Mouse (Mus musculus) left cerebral cortex, postnatal 25 days (tissue): Measurements from ENCODE around the gene Zfp800. TPM values are rescaled to one million over a fixed set of nuclear protein-coding genes. Genes with fewer than 3 reads are reported as not detected.
A peak's percentile ranks its signal among the peaks of the same experiment; 100 is the strongest.

Source experiments
- DNase-seq, 2 experiments: peaks; one replicate each; pipeline ENCODE4 v3.0.0; 2022; ENCODE audit warnings: low spot score in 2 of 2, mixed read lengths in 1 of 2
- intact Hi-C: fragments of 180-260 bp; cut with DNase I; formaldehyde crosslinking; loops from one replicate; pipeline ENCODE4 v1.15.1; 2025
- total RNA-seq, 2 experiments: library from RNA; stranded (reverse); gene quantifications; 2 replicates each; pipeline ENCODE4 v1.2.3; 2021

Gene Zfp800
- total RNA-seq, 2 experiments from 2014 or later: 21.0 to 22.6 TPM

GRCm38 (mm10) chr6:28248211-28248610, 149.6 kb downstream of the Zfp800 start:
- intact Hi-C loops: no loop called here
- no peak for DNase-seq

- intact Hi-C loops: no loop called here
- no peak for DNase-seq
Observed at GRCm38 (mm10) chr6:28232618-28233361, 165.0 kb downstream of the Zfp800 start.

- intact Hi-C loops: no loop called here
- DNase-seq: no peak
Observed at GRCm38 (mm10) chr6:28228085-28228484, 169.7 kb downstream of the Zfp800 start.

- DNase-seq: no peak
- intact Hi-C loops: no loop called here
Observed at GRCm38 (mm10) chr6:28221017-28221416, 176.8 kb downstream of the Zfp800 start.

GRCm38 (mm10) chr6:28218386-28218785, 179.4 kb downstream of the Zfp800 start:
- no peak for DNase-seq
- intact Hi-C loops: loop anchor here (10.0 kb wide), 1 partner anchor 564 kb away; no protein-coding TSS in a partner anchor

GRCm38 (mm10) chr6:28215268-28215954, 182.4 kb downstream of the Zfp800 start:
- peak; percentile 73 to 86 for DNase-seq
- intact Hi-C loops: loop anchor here (2.0 to 10.0 kb wide), 2 partner anchors 45 to 561 kb away; no protein-coding TSS in a partner anchor

GRCm38 (mm10) chr6:28214658-28215267, 183.0 kb downstream of the Zfp800 start:
- no peak for DNase-seq
- intact Hi-C loops: loop anchor here (2.0 to 10.0 kb wide), 2 partner anchors 46 to 560 kb away; no protein-coding TSS in a partner anchor

- intact Hi-C loops: no loop called here
Observed at GRCm38 (mm10) chr6:28203454-28203853, 194.4 kb downstream of the Zfp800 start.

GRCm38 (mm10) chr6:28202833-28203232, 195.0 kb downstream of the Zfp800 start:
- intact Hi-C loops: no loop called here
- no peak for DNase-seq

More at GRCm38 (mm10) chr6:28203454-28203853, 194.4 kb downstream of the Zfp800 start:
- DNase-seq: peak in 1 of 2 experiments; percentile 11

GRCm38 (mm10) chr6:28193901-28194300, 203.9 kb downstream of the Zfp800 start:
- no peak for DNase-seq
- intact Hi-C loops: no loop called here

- no peak for DNase-seq
- intact Hi-C loops: no loop called here
Observed at GRCm38 (mm10) chr6:28191935-28192334, 205.9 kb downstream of the Zfp800 start.

Other genes starting within 250 kb of the Zfp800 start
- 100 to 1,000 TPM; 295 to 301 TPM for gene Arf5, start 25.6 kb upstream of the Zfp800 start, total RNA-seq
- gene Fscn3, start 29.8 kb upstream of the Zfp800 start, total RNA-seq: not detected
- 10 to 100 TPM; 17.6 to 19.6 TPM for gene Gcc1, start 30.4 kb upstream of the Zfp800 start, total RNA-seq
- not detected for gene Pax4, start 51.3 kb upstream of the Zfp800 start, total RNA-seq
- 10 to 100 TPM; 80.5 to 88.1 TPM for gene Snd1, start 77.1 kb upstream of the Zfp800 start, total RNA-seq